Mouse (Mus musculus) C2C12 (cell line): ENCODE results near the gene Fgr. TPM values are rescaled to one million over a fixed set of nuclear protein-coding genes. Genes with fewer than 3 reads are reported as not detected.

ENCODE experiments used
- H3K27me3 ChIP-seq: one replicate; pipeline ENCODE4 v1.6.1; 2011; ENCODE audit not compliant: control insufficient read depth, insufficient read depth, insufficient read length
- H3K36me3 ChIP-seq: one replicate; pipeline ENCODE4 v1.6.1; 2011; ENCODE audit not compliant: control insufficient read depth, insufficient read depth
- H3K4me3 ChIP-seq: one replicate; pipeline ENCODE4 v1.5.1; 2011; ENCODE audit warnings: mild to moderate bottlenecking, control low read depth; ENCODE audit not compliant: poor library complexity, insufficient read depth, severe bottlenecking
- H3K79me2 ChIP-seq: one replicate; pipeline ENCODE4 v1.6.1; 2011; ENCODE audit not compliant: control insufficient read depth, insufficient read depth
- H3K79me3 ChIP-seq: one replicate; pipeline ENCODE4 v1.6.1; 2011; ENCODE audit warnings: low read depth, control low read depth
- H3ac ChIP-seq: one replicate; pipeline ENCODE3; 2011; ENCODE audit warnings: low read depth; ENCODE audit not compliant: control insufficient read depth, insufficient read length
- CEBPB ChIP-seq: IDR thresholded peaks from one replicate; pipeline ENCODE4 v1.6.1; 2011; ENCODE audit warnings: low read depth, mild to moderate bottlenecking, control low read depth, moderate library complexity
- CTCF ChIP-seq: IDR thresholded peaks from one replicate; pipeline ENCODE4 v1.5.1; 2011; ENCODE audit not compliant: control insufficient read depth, insufficient read depth, insufficient read length
- FOSL1 ChIP-seq: IDR thresholded peaks from one replicate; pipeline ENCODE4 v1.8.0; 2011; ENCODE audit warnings: mild to moderate bottlenecking, low read length; ENCODE audit not compliant: poor library complexity, insufficient read depth, severe bottlenecking
- MAX ChIP-seq: IDR thresholded peaks from one replicate; pipeline ENCODE4 v1.6.1; 2011; ENCODE audit warnings: mild to moderate bottlenecking, control low read depth
- MYOD1 ChIP-seq: IDR thresholded peaks from one replicate; pipeline ENCODE4 v1.6.1; 2011; ENCODE audit warnings: low read depth; ENCODE audit not compliant: control insufficient read depth, insufficient read length
- MYOG ChIP-seq: IDR thresholded peaks from one replicate; pipeline ENCODE4 v1.6.1; 2011; ENCODE audit not compliant: control insufficient read depth, insufficient read length; ENCODE audit errors: extremely low read depth
- USF1 ChIP-seq: IDR thresholded peaks from one replicate; pipeline ENCODE4 v1.6.1; 2011; ENCODE audit warnings: low read depth, mild to moderate bottlenecking, control low read depth, moderate library complexity
- polyA plus RNA-seq: library from polyadenylated mRNA; unstranded; fragments of >200 nt; fragmentation: generic; extraction: Trizol; gene quantifications from one replicate; pipeline ENCODE4 v1.2.1, GENCODE M21; 2012; ENCODE audit warnings: missing spikeins

The Fgr gene
- polyA plus RNA-seq, 1 experiment, result 0.01 TPM

- Histone ChIP-seq H3K79me3 (no peaks in the 10 kb centered on the region), H3K79me2 (no peaks in the 10 kb centered on the region), H3K27me3 (peaks cover 47% of the 10 kb centered on the region), H3ac (no peak overlapping the region), H3K4me3 (no peak overlapping the region), H3K36me3 (no peaks in the 10 kb centered on the region)
- TF ChIP-seq MYOD1 (no peak), CEBPB (no peak), MAX (no peak), CTCF (no peak), FOSL1 (no peak), MYOG (no peak), USF1 (no peak)
Measured at GRCm38 (mm10) chr4:132972556-132972955, 1.3 kb upstream of the Fgr start.

DNA sequence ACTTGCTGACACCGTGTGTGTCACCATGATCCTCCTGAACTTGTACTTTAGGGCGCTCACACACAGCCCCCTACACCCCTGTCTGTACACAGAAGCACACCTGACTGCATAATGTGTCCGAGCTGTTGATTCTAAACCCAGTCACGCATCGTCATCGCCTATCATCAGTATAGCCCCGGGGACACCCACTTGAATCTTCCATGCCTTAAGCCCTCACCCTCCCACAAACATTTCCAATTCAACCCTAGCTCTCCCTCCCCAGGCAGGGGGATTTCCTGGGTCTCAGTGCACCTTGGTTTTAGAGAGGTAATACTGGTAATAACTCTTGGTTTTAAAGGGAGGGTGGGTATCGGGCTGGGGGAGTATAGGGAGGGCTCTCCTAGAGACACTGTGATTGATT, 709 bp upstream of the Fgr start:
- H3K79me2 ChIP-seq, result no peaks in the 10 kb centered on the region
- H3K27me3 ChIP-seq, result peaks cover 51% of the 10 kb centered on the region
- H3K4me3 ChIP-seq, result no peak overlapping the region
- H3K36me3 ChIP-seq, result no peaks in the 10 kb centered on the region
- TF ChIP-seq CTCF (no peak), MAX (no peak), FOSL1 (no peak)
- H3K79me3 ChIP-seq, result no peaks in the 10 kb centered on the region
- no peak overlapping the region for H3ac ChIP-seq

- Histone ChIP-seq H3K36me3 (no peaks in the 10 kb centered on the region), H3K27me3 (peaks cover 51% of the 10 kb centered on the region), H3K79me3 (no peaks in the 10 kb centered on the region), H3K4me3 (no peak overlapping the region), H3K79me2 (no peaks in the 10 kb centered on the region), H3ac (no peak overlapping the region)
- TF ChIP-seq CEBPB, result no peak
- no peak for TF ChIP-seq FOSL1
Measured at GRCm38 (mm10) chr4:132974904-132975303, 1.0 kb downstream of the Fgr start.

DNA sequence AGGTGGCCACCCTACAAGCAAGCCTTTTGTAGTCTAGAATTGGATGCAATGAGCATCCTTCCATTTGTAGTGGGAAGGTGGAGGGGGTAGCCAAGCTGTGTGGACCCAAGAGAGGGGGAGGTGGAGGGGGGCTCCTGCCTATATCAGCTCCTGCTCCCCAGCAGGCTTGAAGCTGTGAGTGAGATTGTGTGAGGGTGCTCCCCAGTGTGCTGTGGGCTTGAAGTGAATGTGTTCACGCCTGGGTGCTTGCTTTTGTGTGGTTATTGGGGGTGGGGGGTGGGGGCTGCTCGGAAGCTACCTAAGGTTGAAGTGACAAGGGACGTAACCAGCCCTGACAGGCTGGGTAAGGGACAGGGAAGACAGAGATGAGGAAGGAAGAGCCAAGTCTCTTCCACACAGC, 1.9 kb downstream of the Fgr start:
- H3ac ChIP-seq, result no peak overlapping the region
- H3K27me3 ChIP-seq, result peaks cover 55% of the 10 kb centered on the region
- no peaks in the 10 kb centered on the region for H3K79me3 ChIP-seq
- H3K79me2 ChIP-seq, result no peaks in the 10 kb centered on the region
- no peak overlapping the region for H3K4me3 ChIP-seq
- H3K36me3 ChIP-seq, result no peaks in the 10 kb centered on the region
- TF ChIP-seq USF1 (no peak), FOSL1 (no peak), MYOD1 (no peak), MYOG (no peak), MAX (no peak), CEBPB (no peak)

DNA sequence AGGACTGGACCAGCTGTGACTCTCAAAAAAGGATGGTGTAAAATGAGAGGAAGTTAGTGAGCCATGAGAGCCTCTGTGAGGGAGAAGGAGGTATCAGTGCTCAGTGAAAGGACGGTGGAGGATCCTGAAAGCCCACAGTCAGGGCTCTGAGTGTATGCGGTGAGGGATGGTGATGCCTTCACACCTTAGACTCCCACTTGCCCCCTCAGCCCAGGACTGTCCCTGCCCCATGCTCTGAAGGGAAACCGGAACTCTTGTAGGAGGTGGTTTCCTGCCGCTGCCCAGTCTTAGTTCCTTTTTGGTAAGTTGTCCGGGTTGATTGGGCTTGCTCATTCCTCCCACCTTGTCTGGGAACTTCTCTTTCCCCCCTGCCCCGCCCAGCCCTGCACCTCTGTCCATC, 2.8 kb downstream of the Fgr start:
- peaks cover 58% of the 10 kb centered on the region for H3K27me3 ChIP-seq
- no peaks in the 10 kb centered on the region for H3K36me3 ChIP-seq
- no peaks in the 10 kb centered on the region for H3K79me3 ChIP-seq
- TF ChIP-seq CEBPB (no peak), MYOG (no peak), MAX (no peak), MYOD1 (no peak), FOSL1 (no peak), CTCF (no peak), USF1 (no peak)
- H3ac ChIP-seq, result no peak overlapping the region
- H3K4me3 ChIP-seq, result no peak overlapping the region
- H3K79me2 ChIP-seq, result no peaks in the 10 kb centered on the region

DNA sequence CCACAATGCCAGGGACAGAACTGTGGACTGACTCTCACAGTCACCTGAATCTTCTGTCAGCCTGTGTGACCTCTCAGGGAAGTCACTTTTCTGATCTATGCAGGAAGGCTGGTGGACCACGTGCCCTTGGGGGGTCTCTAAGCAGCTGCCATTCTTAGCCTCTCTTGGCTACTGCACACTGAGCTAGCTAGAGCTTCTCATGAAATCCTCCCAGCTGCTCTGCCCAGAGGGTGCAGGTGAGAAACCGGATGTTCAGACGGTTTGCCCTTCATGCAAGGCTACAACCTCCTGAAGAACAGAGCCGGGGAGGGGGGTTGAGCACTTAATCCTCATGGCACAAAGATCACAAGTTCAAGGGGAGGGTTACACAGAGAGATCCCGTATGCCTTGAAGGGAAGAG, 3.7 kb downstream of the Fgr start:
- Histone ChIP-seq H3K79me3 (no peaks in the 10 kb centered on the region), H3K79me2 (no peaks in the 10 kb centered on the region), H3K36me3 (no peaks in the 10 kb centered on the region), H3ac (no peak overlapping the region), H3K27me3 (peaks cover 65% of the 10 kb centered on the region), H3K4me3 (no peak overlapping the region)
- TF ChIP-seq CEBPB (no peak), FOSL1 (no peak), MYOG (no peak), MAX (no peak), USF1 (no peak)
